Mouse (Mus musculus) MEL (cell line): Measurements from ENCODE around the gene Gadd45gip1. TPM values are rescaled to one million over a fixed set of nuclear protein-coding genes. Genes with fewer than 3 reads are reported as not detected.

Experiments used
- DNase-seq: peaks from one replicate; pipeline ENCODE4 v3.0.0; 2011; ENCODE audit warnings: low read depth, low spot score
- H3K27ac ChIP-seq: 2 replicates; pipeline ENCODE4 v1.5.1; 2012; ENCODE audit warnings: low read depth, mild to moderate bottlenecking, control low read depth, low read length, moderate library complexity; ENCODE audit not compliant: control insufficient read depth
- H3K27me3 ChIP-seq, 2 experiments: fragments of 150-350 bp in 1 of 2; sonication (generic) in 1 of 2; 2 replicates each; pipeline ENCODE4 v1.6.1; 2012; ENCODE audit warnings: low read length in 2 of 2, mild to moderate bottlenecking in 2 of 2, improper control_type of control experiment in 1 of 2, moderate library complexity in 1 of 2; ENCODE audit not compliant: insufficient read depth in 2 of 2, control insufficient read depth in 1 of 2
- H3K36me3 ChIP-seq, 2 experiments: 2 replicates each; pipeline ENCODE4 v1.6.1; 2012 to 2014; ENCODE audit warnings: low read length in 2 of 2, improper control_type of control experiment in 1 of 2, inconsistent platforms in 1 of 2, mild to moderate bottlenecking in 1 of 2; ENCODE audit not compliant: insufficient read depth in 2 of 2, control insufficient read depth in 1 of 2
- H3K4me1 ChIP-seq, 2 experiments: fragments of 150-350 bp in 1 of 2; sonication (generic) in 1 of 2; 2 replicates each; pipeline ENCODE4 v1.6.1; 2012; ENCODE audit warnings: low read length in 2 of 2, improper control_type of control experiment in 1 of 2, mild to moderate bottlenecking in 1 of 2; ENCODE audit not compliant: insufficient read depth in 2 of 2, control insufficient read depth in 1 of 2
- H3K4me3 ChIP-seq, 2 experiments: fragments of 150-350 bp in 1 of 2; sonication (generic) in 1 of 2; 2 replicates each; pipeline ENCODE4 v1.5.1; 2012; ENCODE audit warnings: low read depth in 2 of 2, low read length in 2 of 2, mild to moderate bottlenecking in 2 of 2, moderate library complexity in 2 of 2, control low read depth in 1 of 2, improper control_type of control experiment in 1 of 2; ENCODE audit not compliant: control insufficient read depth in 1 of 2, insufficient read depth in 1 of 2
- H3K79me2 ChIP-seq: 2 replicates; pipeline ENCODE4 v1.6.1; 2012; ENCODE audit warnings: mild to moderate bottlenecking, low read length, moderate library complexity; ENCODE audit not compliant: control insufficient read depth, poor library complexity, insufficient read depth
- H3K9ac ChIP-seq: 2 replicates; pipeline ENCODE4 v1.6.1; 2012; ENCODE audit warnings: low read depth, mild to moderate bottlenecking, control low read depth, low read length, moderate library complexity; ENCODE audit not compliant: control insufficient read depth, poor library complexity, severe bottlenecking
- H3K9me3 ChIP-seq: fragments of 150-350 bp; sonication (generic); replicated peaks from 2 replicates; pipeline ENCODE4 v1.6.1; 2012; ENCODE audit warnings: mild to moderate bottlenecking, low read length, improper control_type of control experiment, moderate library complexity; ENCODE audit not compliant: insufficient read depth
- BHLHE40 ChIP-seq: IDR thresholded peaks from 2 replicates; pipeline ENCODE4 v1.6.1; 2012; ENCODE audit warnings: low read depth, mild to moderate bottlenecking, inconsistent platforms, low read length, improper control_type of control experiment, borderline replicate concordance
- CHD1 ChIP-seq: IDR thresholded peaks from 2 replicates; pipeline ENCODE4 v1.6.1; 2012; ENCODE audit warnings: low read depth, mild to moderate bottlenecking, inconsistent platforms, low read length, improper control_type of control experiment
- CHD2 ChIP-seq: IDR thresholded peaks from 2 replicates; pipeline ENCODE4 v1.6.1; 2011; ENCODE audit warnings: low read length, improper control_type of control experiment
- CTCF ChIP-seq, 3 experiments: IDR thresholded peaks in 2 of 3; conservative IDR thresholded peaks in 1 of 3; 2 replicates each; pipeline ENCODE4 v1.5.1; 2011 to 2012; ENCODE audit warnings: low read length in 3 of 3, low read depth in 2 of 3, mild to moderate bottlenecking in 2 of 3, improper control_type of control experiment in 1 of 3, inconsistent platforms in 1 of 3, mixed read lengths in 1 of 3, moderate library complexity in 1 of 3; ENCODE audit not compliant: control insufficient read depth in 1 of 3, insufficient read depth in 1 of 3, poor library complexity in 1 of 3, severe bottlenecking in 1 of 3
- E2F4 ChIP-seq: IDR thresholded peaks from 2 replicates; pipeline ENCODE4 v1.6.1; 2011; ENCODE audit warnings: low read depth, low read length, improper control_type of control experiment, borderline replicate concordance
- ELF1 ChIP-seq: IDR thresholded peaks from 2 replicates; pipeline ENCODE4 v1.6.1; 2014; ENCODE audit warnings: low read depth, mild to moderate bottlenecking, inconsistent platforms, low read length, improper control_type of control experiment, moderate library complexity
- EP300 ChIP-seq, 2 experiments: IDR thresholded peaks; 2 replicates each; pipeline ENCODE4 v1.6.1; 2011; ENCODE audit warnings: improper control_type of control experiment in 2 of 2, low read length in 2 of 2, low read depth in 1 of 2, mild to moderate bottlenecking in 1 of 2
- ETS1 ChIP-seq: IDR thresholded peaks from 2 replicates; pipeline ENCODE4 v1.6.1; 2012; ENCODE audit warnings: low read depth, mild to moderate bottlenecking, inconsistent platforms, low read length, improper control_type of control experiment, moderate library complexity
- GABPA ChIP-seq: IDR thresholded peaks from 2 replicates; pipeline ENCODE4 v1.6.1; 2012; ENCODE audit warnings: low read depth, mild to moderate bottlenecking, inconsistent platforms, low read length, improper control_type of control experiment, moderate library complexity
- GATA1 ChIP-seq: IDR thresholded peaks from 2 replicates; pipeline ENCODE4 v1.6.1; 2011; ENCODE audit warnings: low read depth, low read length, improper control_type of control experiment
- JUND ChIP-seq: IDR thresholded peaks from 2 replicates; pipeline ENCODE4 v1.6.1; 2011; ENCODE audit warnings: low read depth, mild to moderate bottlenecking, improper control_type of control experiment, low read length
- KAT2A ChIP-seq: conservative IDR thresholded peaks from 2 replicates; pipeline ENCODE4 v1.6.1; 2012; ENCODE audit warnings: low read depth, low read length, improper control_type of control experiment, inconsistent platforms
- MAZ ChIP-seq: IDR thresholded peaks from 2 replicates; pipeline ENCODE4 v1.6.1; 2012; ENCODE audit warnings: low read depth, mild to moderate bottlenecking, inconsistent platforms, low read length, improper control_type of control experiment
- MEF2A ChIP-seq: IDR thresholded peaks from 2 replicates; pipeline ENCODE4 v1.6.1; 2014; ENCODE audit warnings: low read depth, mild to moderate bottlenecking, inconsistent platforms, low read length, improper control_type of control experiment; ENCODE audit not compliant: poor library complexity, insufficient replicate concordance, severe bottlenecking; ENCODE audit errors: extremely low read depth
- MXI1 ChIP-seq: IDR thresholded peaks from 2 replicates; pipeline ENCODE4 v1.6.1; 2011; ENCODE audit warnings: mild to moderate bottlenecking, low read depth, low read length, improper control_type of control experiment
- MYB ChIP-seq: IDR thresholded peaks from 2 replicates; pipeline ENCODE4 v1.6.1; 2011; ENCODE audit warnings: mild to moderate bottlenecking, low read depth, low read length, improper control_type of control experiment
- MYC ChIP-seq: IDR thresholded peaks from 2 replicates; pipeline ENCODE4 v1.6.1; 2011; ENCODE audit warnings: low read depth, mild to moderate bottlenecking, low read length, improper control_type of control experiment, moderate library complexity
- NELFE ChIP-seq: IDR thresholded peaks from 2 replicates; pipeline ENCODE4 v1.6.1; 2011; ENCODE audit warnings: low read depth, low read length, improper control_type of control experiment
- NRF1 ChIP-seq: IDR thresholded peaks from 2 replicates; pipeline ENCODE4 v1.6.1; 2014; ENCODE audit warnings: low read depth, mild to moderate bottlenecking, inconsistent platforms, low read length, improper control_type of control experiment, moderate library complexity; ENCODE audit not compliant: poor library complexity, insufficient read depth, severe bottlenecking
- POLR2AphosphoS2 ChIP-seq: IDR thresholded peaks from 2 replicates; pipeline ENCODE4 v1.6.1; 2011; ENCODE audit warnings: low read length, improper control_type of control experiment
- POLR2AphosphoS5 ChIP-seq: IDR thresholded peaks from 2 replicates; pipeline ENCODE4 v1.6.1; 2012; ENCODE audit warnings: low read depth, borderline replicate concordance, mild to moderate bottlenecking, inconsistent platforms, low read length, moderate library complexity, mixed read lengths
- RAD21 ChIP-seq: IDR thresholded peaks from 2 replicates; pipeline ENCODE4 v1.6.1; 2011; ENCODE audit warnings: mild to moderate bottlenecking, low read depth, low read length, improper control_type of control experiment
- RCOR1 ChIP-seq: IDR thresholded peaks from 2 replicates; pipeline ENCODE4 v1.6.1; 2012; ENCODE audit warnings: low read depth, mild to moderate bottlenecking, inconsistent platforms, low read length, improper control_type of control experiment
- SIN3A ChIP-seq: IDR thresholded peaks from 2 replicates; pipeline ENCODE4 v1.6.1; 2012; ENCODE audit warnings: low read length, improper control_type of control experiment, inconsistent platforms
- SMC3 ChIP-seq: IDR thresholded peaks from 2 replicates; pipeline ENCODE4 v1.6.1; 2011; ENCODE audit warnings: low read depth, low read length, improper control_type of control experiment
- TAL1 ChIP-seq: IDR thresholded peaks from 2 replicates; pipeline ENCODE4 v1.6.1; 2012; ENCODE audit warnings: mild to moderate bottlenecking, inconsistent platforms, low read length, moderate library complexity, mixed read lengths
- TBP ChIP-seq: IDR thresholded peaks from 2 replicates; pipeline ENCODE4 v1.8.0; 2011; ENCODE audit warnings: low read depth, low read length, improper control_type of control experiment
- TCF12 ChIP-seq: IDR thresholded peaks from 2 replicates; pipeline ENCODE4 v1.6.1; 2014; ENCODE audit warnings: low read depth, mild to moderate bottlenecking, inconsistent platforms, low read length, improper control_type of control experiment, moderate library complexity
- UBTF ChIP-seq: IDR thresholded peaks from 2 replicates; pipeline ENCODE4 v1.6.1; 2012; ENCODE audit warnings: low read depth, mild to moderate bottlenecking, inconsistent platforms, low read length, improper control_type of control experiment, moderate library complexity, borderline replicate concordance; ENCODE audit not compliant: insufficient read depth
- USF1 ChIP-seq: IDR thresholded peaks from 2 replicates; pipeline ENCODE4 v1.6.1; 2014; ENCODE audit warnings: low read depth, mild to moderate bottlenecking, inconsistent platforms, low read length, improper control_type of control experiment, moderate library complexity
- USF2 ChIP-seq, 2 experiments: IDR thresholded peaks; 2 replicates each; pipeline ENCODE4 v1.6.1; 2011 to 2012; ENCODE audit warnings: improper control_type of control experiment in 2 of 2, low read length in 2 of 2, borderline replicate concordance in 1 of 2, inconsistent platforms in 1 of 2, low read depth in 1 of 2, mild to moderate bottlenecking in 1 of 2; ENCODE audit not compliant: insufficient read depth in 1 of 2
- ZC3H11A ChIP-seq: IDR thresholded peaks from 2 replicates; pipeline ENCODE4 v1.6.1; 2012; ENCODE audit warnings: low read depth, mild to moderate bottlenecking, inconsistent platforms, low read length, improper control_type of control experiment
- ZKSCAN1 ChIP-seq: IDR thresholded peaks from 2 replicates; pipeline ENCODE4 v1.6.1; 2012; ENCODE audit warnings: low read depth, mild to moderate bottlenecking, inconsistent platforms, low read length, improper control_type of control experiment, moderate library complexity
- ZMIZ1 ChIP-seq: IDR thresholded peaks from 2 replicates; pipeline ENCODE4 v1.6.1; 2012; ENCODE audit warnings: low read depth, mild to moderate bottlenecking, inconsistent platforms, low read length, improper control_type of control experiment, moderate library complexity
- ZNF384 ChIP-seq: IDR thresholded peaks from 2 replicates; pipeline ENCODE4 v1.6.1; 2012; ENCODE audit warnings: low read depth, mild to moderate bottlenecking, inconsistent platforms, low read length, improper control_type of control experiment
- polyA plus RNA-seq, 2 experiments: library from polyadenylated mRNA; stranded (reverse) in 1 of 2; unstranded in 1 of 2; fragments of >175 nt in 1 of 2; fragments of >200 nt in 1 of 2; gene quantifications; 2 replicates each; pipeline versions ENCODE4 v1.2.1 to v1.2.4; 2012; ENCODE audit warnings: low replicate concordance in 2 of 2, low read depth in 1 of 2; ENCODE audit not compliant: insufficient read length in 2 of 2, insufficient read depth in 1 of 2, missing spikeins in 1 of 2
- total RNA-seq: library from RNA; depleted of rRNA; stranded (reverse); fragments of 300-350 nt; gene quantifications from 2 replicates; pipeline ENCODE4 v1.2.3, GENCODE M21; 2012

The Gadd45gip1 gene
- total and polyA plus RNA-seq, 3 experiments = 51.8 to 62.9 TPM; not detected in 1

DNA sequence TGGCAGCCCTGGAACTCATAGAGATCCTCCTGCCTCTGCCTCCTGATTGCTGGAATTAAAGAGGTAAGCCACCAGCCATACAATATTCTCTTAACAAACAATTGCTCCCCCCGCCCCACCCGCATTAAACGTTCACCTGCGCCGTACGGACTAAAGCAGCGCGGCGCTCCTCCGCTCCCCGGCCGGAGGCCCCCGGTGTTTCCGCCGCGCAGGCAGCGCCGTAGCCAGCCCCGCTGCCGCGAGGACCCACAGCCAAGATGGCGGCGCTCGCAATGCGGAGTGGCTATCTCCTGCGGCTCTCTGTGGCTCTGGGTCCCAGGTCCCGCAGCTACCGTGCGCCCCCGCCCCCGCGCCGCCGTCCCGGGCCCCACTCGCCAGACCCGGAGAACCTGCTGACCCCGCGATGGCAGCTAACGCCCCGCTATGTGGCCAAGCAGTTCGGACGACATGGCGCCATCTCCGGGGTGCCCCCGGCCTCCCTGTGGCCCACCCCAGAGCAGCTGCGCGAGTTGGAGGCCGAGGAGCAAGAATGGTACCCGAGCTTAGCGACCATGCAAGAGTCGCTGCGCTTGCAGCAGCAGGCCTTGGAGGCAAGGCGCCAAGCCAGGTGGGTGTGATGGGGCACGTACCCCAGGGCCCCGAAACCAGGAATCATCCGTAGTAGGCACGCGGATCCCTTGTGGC, 854 bp downstream of the Gadd45gip1 start:
- Histone ChIP-seq H3K36me3 (peaks cover 2 to 17% of the 10 kb centered on the region in 2 experiments; a peak in 3 of 4 replicates), H3K27ac (peak overlapping the region; percentile 88), H3K4me3 (peak overlapping the region; percentile 74 to 100), H3K4me1 (peaks cover 2 to 10% of the 10 kb centered on the region in 2 experiments; a peak in 2 of 4 replicates), H3K9me3 (no peaks in the 10 kb centered on the region), H3K79me2 (peaks cover 12% of the 10 kb centered on the region), H3K9ac (peak overlapping the region; percentile 99), H3K27me3 (no peaks in the 10 kb centered on the region)
- peak; percentile 87 for DNase-seq
- no peak for TF ChIP-seq TAL1
- TF ChIP-seq BHLHE40 = no peak
- 0 out of 2 replicates have a peak, but pooled peaks have one; percentile 28 for TF ChIP-seq ETS1
- peak; percentile 76; the same call in 1 of the 2 replicates for TF ChIP-seq TBP
- 0 out of 2 replicates have a peak, but pooled peaks have one; percentile 59 for TF ChIP-seq CHD1
- no peak for TF ChIP-seq JUND
- no peak for TF ChIP-seq GATA1
- TF ChIP-seq NRF1 = no peak
- TF ChIP-seq SIN3A = peak; percentile 30
- no peak for TF ChIP-seq RCOR1
- no peak for TF ChIP-seq CHD2
- TF ChIP-seq MAZ = no peak
- no peak for TF ChIP-seq GABPA
- no peak for TF ChIP-seq ZNF384
- no peak for TF ChIP-seq ELF1
- no peak for TF ChIP-seq MYB
- TF ChIP-seq MYC = no peak; the same call in 1 of the 2 replicates
- TF ChIP-seq SMC3 = no peak
- TF ChIP-seq USF2 (IDR thresholded peaks at IDR 0.05; ENCODE audit: borderline replicate concordance in 1 of 2, insufficient read depth in 1 of 2, low read depth in 1 of 2, low read length in 2 of 2) = no peak
- TF ChIP-seq RAD21 = no peak
- 0 out of 6 replicates have a peak, but pooled peaks of 1 of the 3 experiments have one; percentile 2 for TF ChIP-seq CTCF (IDR thresholded peaks at IDR 0.05 in 2 of 3, conservative IDR thresholded peaks at IDR 0.05 in 1 of 3; ENCODE audit: control insufficient read depth in 1 of 3, insufficient read depth in 1 of 3, low read depth in 2 of 3, low read length in 3 of 3, poor library complexity in 1 of 3, severe bottlenecking in 1 of 3)
- no peak for TF ChIP-seq E2F4
- no peak for TF ChIP-seq POLR2AphosphoS5
- TF ChIP-seq POLR2AphosphoS2 = peak; percentile 57; the same call in 1 of the 2 replicates
- TF ChIP-seq ZC3H11A = no peak
- TF ChIP-seq MEF2A = no peak
- 0 out of 4 replicates have a peak, but pooled peaks of 1 of the 2 experiments have one; percentile 3 for TF ChIP-seq EP300 (IDR thresholded peaks at IDR 0.05; ENCODE audit: low read depth in 1 of 2, low read length in 2 of 2)
- TF ChIP-seq UBTF = 0 out of 2 replicates have a peak, but pooled peaks have one; percentile 56
- 0 out of 2 replicates have a peak, but pooled peaks have one; percentile 10 for TF ChIP-seq USF1
- TF ChIP-seq TCF12 = peak; percentile 81
- peak; percentile 82 for TF ChIP-seq NELFE
- no peak; the same call in 1 of the 2 replicates for TF ChIP-seq KAT2A
- TF ChIP-seq MXI1 = peak; percentile 49
- no peak for TF ChIP-seq ZKSCAN1
- TF ChIP-seq ZMIZ1 = peak; percentile 78
